Mouse (Mus musculus): ENCODE measurements around the gene Lrrfip2. TPM values are rescaled to one million over a fixed set of nuclear protein-coding genes. Genes with fewer than 3 reads are reported as not detected.

Lrrfip2 gene
- polyA plus RNA-seq, 1 experiment, result 14.3 TPM

DNA sequence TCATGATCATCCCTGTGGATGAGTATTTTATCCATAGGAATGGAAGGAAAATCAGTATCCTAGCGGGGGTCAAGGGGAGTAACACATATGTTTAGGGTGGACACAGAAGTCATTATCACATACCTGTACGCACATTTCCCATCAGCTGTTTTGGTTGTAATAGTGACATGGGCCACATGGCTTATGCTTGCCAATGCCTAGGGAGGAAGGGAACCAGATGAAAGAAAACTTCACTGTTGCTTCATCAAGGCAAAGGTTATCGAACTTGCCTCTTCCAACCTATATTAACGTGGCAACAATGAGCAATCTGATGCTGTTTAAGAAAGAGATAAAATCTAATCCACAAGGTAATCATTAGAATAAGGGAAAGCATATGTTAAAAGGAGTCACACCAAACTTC, 144.0 kb downstream of the Lrrfip2 start:
- no peak for TF ChIP-seq GATA1 (IDR thresholded peaks at IDR 0.05; ENCODE audit: low read length)

DNA sequence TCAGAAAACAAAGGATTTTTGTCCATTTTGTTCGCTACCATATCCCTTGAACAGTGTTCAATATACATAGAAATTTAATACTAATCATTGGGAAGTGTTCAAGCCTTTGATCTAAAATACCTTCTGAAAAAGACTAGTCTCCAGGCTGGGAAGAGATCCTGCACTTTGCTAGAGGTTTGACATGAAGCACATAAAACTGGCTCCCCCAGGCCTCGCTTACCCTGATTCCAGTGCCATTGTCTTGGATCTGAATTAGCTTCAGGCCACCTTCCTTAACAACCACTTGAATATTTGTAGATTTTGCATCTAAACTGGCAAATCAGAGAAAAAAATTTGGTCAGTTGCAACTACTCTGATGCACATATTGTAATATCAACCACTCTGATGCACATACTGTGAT, 150.6 kb downstream of the Lrrfip2 start:
- no peak for TF ChIP-seq GATA1 (IDR thresholded peaks at IDR 0.05; ENCODE audit: low read length)

DNA sequence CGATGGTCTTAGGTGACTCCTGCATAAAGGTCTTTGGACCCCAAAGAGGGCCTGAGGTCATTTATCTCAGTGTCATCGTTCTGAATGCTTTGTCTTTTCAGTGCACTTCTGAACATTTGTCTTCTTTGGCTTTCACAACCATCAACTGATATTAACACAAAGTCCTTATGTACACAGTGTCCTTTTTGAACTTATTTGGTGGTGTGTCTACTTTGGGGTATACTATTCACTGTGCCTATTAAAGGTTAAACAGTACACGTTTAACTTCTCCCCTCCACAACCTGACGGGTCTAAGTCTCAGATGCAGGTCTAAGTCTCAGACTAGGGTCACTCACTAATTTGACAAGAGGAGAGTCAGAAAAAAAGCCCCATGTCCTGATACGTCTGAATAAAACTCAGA, 153.2 kb downstream of the Lrrfip2 start:
- TF ChIP-seq GATA1 (IDR thresholded peaks at IDR 0.05; ENCODE audit: low read length), result no peak

DNA sequence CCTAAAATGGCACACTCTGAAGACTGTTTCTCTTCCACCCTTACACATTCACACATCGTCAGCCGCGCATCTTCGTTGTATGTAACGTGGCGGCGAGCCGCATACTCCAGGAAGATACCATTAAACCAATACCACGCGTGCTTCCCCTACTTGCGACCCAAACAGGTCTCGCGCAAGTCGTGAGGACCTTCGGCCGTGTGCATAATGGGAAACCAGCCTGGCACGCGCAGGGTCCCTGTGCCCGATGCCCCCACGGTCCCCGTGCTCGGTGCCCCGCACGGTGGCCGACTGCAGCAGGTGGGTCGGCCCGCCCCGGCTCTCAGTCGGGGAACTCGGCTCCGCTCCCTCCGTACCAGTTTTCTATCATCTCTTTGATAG, 153.7 kb downstream of the Lrrfip2 start:
- TF ChIP-seq GATA1 (IDR thresholded peaks at IDR 0.05; ENCODE audit: low read length), result no peak

DNA sequence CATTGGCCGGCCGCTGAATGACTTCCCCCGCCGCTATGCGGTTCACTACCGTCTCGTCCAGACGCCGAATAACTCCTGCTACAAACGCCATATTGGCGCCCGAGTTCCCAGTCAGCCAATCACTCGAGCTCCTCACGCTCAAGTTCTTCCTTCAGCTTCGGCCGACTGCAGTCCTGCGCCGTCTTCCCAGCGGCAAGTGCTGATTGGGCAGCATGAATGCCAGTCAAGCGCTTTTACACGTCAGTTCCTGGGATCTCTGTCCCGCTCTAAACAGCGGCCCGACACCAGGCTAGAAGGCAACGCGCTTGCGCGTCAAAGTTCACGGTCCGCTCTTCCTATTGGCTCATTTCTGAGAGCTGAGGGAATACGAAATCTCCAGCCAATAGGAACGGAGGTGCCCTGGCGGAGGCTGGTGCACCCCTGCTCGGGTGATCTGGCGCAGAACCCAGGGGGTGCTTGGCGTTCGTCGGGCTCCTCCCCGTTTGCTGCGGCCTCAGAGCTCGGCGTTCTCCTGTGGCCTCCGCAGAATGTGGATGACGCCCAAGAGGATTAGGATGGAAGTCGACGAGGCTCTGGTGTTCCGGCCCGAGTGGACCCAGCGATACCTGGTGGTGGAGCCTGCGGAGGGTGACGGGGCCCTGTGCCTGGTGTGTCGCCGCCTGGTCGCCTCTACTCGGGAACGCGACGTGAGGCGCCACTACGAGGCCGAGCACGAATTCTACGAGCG, 154.2 kb downstream of the Lrrfip2 start, which contains the start of the genes Mlh1 and Epm2aip1:
TSS of gene Mlh1 (minus strand) at position 358 of the 727 bp plus-strand sequence.
TSS of gene Epm2aip1 (plus strand) at position 496 of the 727 bp plus-strand sequence.
- TF ChIP-seq GATA1 (IDR thresholded peaks at IDR 0.05; ENCODE audit: low read length), result no peak

DNA sequence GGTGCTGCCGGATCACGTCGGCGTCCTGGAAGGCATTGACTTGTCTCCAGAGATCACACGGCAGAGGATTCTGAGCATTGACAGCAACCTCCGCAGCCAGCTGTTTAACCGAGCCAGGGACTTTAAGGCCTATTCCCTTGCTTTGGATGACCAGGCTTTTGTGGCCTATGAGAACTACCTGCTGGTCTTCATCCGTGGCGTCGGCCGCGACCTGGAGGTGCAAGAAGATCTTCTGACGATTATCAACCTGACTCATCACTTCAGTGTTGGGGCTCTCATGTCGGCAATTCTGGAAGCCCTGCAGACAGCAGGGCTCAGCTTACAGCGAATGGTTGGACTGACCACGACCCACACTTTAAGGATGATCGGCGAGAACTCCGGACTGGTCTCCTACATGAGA, 155.0 kb downstream of the Lrrfip2 start:
- TF ChIP-seq GATA1 (IDR thresholded peaks at IDR 0.05; ENCODE audit: low read length), result no peak

DNA sequence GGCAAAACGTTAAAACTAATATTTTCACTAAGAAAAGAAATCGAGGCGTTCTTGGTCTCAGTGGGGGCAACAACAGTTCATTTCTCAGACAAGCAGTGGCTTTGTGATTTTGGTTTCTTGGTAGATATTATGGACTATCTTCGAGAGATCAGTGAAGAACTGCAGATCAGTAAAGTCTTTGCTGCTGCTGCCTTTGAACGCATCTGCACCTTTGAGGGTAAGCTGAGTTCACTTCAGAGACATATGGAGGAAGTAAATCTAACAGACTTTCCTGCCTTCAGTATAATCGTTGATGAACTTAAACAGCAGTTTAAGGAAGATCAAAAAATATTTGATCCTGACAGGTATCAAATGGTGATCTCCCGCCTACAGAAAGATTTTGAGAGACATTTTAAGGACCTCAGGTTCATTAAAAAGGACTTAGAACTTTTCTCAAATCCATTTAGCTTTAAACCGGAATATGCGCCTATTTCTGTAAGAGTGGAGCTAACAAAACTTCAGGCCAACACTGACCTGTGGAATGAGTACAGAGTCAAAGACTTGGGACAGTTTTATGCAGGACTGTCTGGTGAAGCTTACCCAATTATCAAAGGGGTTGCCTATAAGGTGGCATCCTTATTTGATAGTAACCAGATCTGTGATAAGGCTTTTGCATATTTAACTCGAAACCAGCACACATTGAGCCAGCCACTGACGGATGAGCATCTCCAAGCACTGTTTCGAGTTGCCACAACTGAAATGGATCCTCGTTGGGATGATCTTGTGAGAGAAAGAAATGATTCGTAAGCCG, 155.8 kb downstream of the Lrrfip2 start:
- TF ChIP-seq GATA1 (IDR thresholded peaks at IDR 0.05; ENCODE audit: low read length), result no peak

DNA sequence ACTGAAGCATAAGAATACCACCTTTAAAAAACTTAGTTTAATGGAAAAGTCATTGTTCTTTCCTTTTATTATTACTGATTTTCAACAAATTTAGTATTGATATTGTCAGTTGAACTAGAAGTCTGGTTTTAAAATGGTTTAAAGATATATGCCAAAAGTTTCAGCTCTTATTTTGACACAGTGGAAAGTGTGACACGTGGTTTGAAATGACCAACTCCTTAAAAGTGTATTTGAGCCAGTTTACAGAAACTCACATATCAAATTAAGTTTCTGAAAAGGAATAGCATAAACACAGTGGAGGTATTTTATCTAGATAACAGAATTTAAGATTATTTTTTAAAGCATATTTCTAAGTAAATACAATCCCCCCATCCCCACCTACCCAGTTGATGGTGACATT, 156.6 kb downstream of the Lrrfip2 start:
- TF ChIP-seq GATA1 (IDR thresholded peaks at IDR 0.05; ENCODE audit: low read length), result no peak

DNA sequence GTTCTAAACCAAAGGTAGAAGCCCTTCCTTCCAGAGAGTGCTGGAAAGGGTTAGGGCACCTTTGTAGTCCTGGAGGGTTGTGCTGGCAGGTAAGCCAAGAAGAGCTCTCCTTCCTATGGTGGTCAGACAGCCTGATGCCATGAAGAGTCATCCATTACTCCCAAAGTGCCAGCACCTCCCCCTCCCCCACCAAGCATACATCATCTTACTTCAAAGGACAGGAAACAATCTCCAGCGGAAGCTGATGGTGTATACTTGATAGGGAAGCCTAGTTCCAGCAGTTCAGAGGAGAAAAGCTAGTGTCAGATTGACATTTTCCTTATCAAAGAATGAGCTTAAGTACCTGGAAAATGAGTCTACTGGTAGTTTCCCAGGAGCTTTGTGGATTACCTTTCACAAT, 157.8 kb downstream of the Lrrfip2 start:
- TF ChIP-seq GATA1 (IDR thresholded peaks at IDR 0.05; ENCODE audit: low read length), result no peak

Other genes starting within 250 kb of the Lrrfip2 start
- gene Als2cl, start 237.7 kb upstream of the Lrrfip2 start, polyA plus RNA-seq (2012), result not detected in 2 replicates
- gene Tmie, start 237.5 kb upstream of the Lrrfip2 start, polyA plus RNA-seq (2012), result not detected in 2 replicates
- not detected in 2 replicates for gene Fam240a, start 200.7 kb upstream of the Lrrfip2 start, polyA plus RNA-seq (2012)
- gene Tdgf1, start 171.4 kb upstream of the Lrrfip2 start, polyA plus RNA-seq (2012), result not detected in 2 replicates
- not detected in 2 replicates for gene Lrrc2, start 166.0 kb upstream of the Lrrfip2 start, polyA plus RNA-seq (2012)
- not detected in 2 replicates for gene Rtp3, start 127.0 kb upstream of the Lrrfip2 start, polyA plus RNA-seq (2012)
- gene Ltf, start 98.3 kb upstream of the Lrrfip2 start, polyA plus RNA-seq (2012), result not detected in 2 replicates
- gene Ccrl2, start 60.1 kb upstream of the Lrrfip2 start, polyA plus RNA-seq (2012), result 0.37 and 3.4 TPM in 2 replicates
- 8.5 and 10.2 TPM in 2 replicates for gene Mlh1, start 154.2 kb downstream of the Lrrfip2 start, polyA plus RNA-seq (2012)
- gene Epm2aip1, start 154.3 kb downstream of the Lrrfip2 start, polyA plus RNA-seq (2012), result 4.3 and 5.6 TPM in 2 replicates
- not detected in 2 replicates for gene Trank1, start 194.1 kb downstream of the Lrrfip2 start, polyA plus RNA-seq (2012)